Mouse (Mus musculus): ENCODE data around the gene Ttyh2. TPM values are rescaled to one million over a fixed set of nuclear protein-coding genes. Genes with fewer than 3 reads are reported as not detected.

Ttyh2 gene
- polyA plus RNA-seq, 1 experiment from 2014 or later, result 28.0 TPM

DNA sequence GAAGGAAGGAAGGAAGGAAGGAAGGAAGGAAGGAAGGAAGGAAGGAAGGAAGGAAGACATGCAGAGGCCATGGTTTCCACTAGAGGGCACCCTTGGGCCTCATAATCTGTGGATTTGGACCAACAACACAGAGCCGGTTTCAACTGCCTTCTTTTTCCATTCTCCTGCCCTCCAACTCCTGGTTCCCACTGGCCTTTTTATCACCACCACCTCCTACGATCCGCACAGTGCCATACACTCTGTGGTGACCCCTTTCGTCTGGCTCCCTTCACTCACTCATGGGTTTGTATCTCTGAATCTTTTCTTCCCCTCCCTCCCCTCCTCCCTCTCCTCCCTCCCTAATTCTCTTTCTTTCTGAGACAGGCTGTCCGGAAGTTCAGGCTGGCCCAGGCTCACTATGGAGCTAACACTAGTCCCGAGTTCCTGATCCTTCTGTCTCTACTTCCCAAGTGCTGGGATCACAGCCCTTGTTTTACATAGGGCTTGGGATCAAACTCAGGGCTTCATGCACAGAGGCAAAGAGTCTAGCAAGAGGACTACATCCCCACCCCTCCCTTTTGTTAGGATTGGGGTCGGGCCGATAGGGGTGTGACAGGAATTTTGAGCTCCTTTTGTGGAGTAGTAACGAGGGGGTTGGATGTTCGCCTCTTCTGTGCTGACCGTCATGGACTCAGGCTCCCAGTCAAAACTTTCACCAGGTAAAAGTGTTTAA lies 61.8 kb downstream of the Ttyh2 start:
- no peak overlapping the region for H3K9ac ChIP-seq (replicated peaks; ENCODE audit: low read depth, low read length)
- 20% methylated on average over 11 of the region's 11 CpGs for WGBS
- H3K4me3 ChIP-seq (ENCODE audit: low read depth, low read length), result no peak overlapping the region
- ATAC-seq (ENCODE audit: low read depth), result no peak; the same call in 1 of the 2 replicates
- H3K36me3 ChIP-seq (ENCODE audit: control insufficient read depth, insufficient read depth, low read length), result no peaks in the 10 kb centered on the region
- no peak overlapping the region; the same call in 1 of the 2 replicates for H3K27ac ChIP-seq (ENCODE audit: low read depth, low read length)
- no peaks in the 10 kb centered on the region for H3K9me3 ChIP-seq (ENCODE audit: control insufficient read depth, low read length)
- no peaks in the 10 kb centered on the region for H3K27me3 ChIP-seq (ENCODE audit: control insufficient read depth, insufficient read depth, low read length)
- no peak overlapping the region for H3K4me2 ChIP-seq (ENCODE audit: low read depth, low read length)
- H3K4me1 ChIP-seq (ENCODE audit: control insufficient read depth, insufficient read depth, low read length), result peaks cover 6% of the 10 kb centered on the region; the same call in 1 of the 2 replicates

DNA sequence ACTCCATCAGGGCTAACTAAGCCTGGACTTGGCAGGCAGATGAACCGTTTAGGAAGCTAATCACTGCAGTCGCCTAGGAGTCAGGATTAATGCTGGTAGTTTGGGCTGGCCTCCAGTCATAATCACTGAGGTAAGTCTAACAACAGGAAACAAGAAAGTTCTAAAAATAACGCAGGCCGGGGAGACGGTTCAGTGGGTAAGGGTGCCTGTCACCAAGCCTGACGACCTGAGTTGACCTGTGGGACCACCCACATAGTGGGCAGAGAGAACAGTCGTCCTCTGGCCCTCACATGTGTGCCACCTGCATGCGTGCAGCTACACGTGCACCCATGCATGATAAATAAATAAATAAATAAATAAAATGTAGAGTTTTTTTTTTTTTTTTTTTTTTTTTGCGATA lies 65.4 kb downstream of the Ttyh2 start:
- no peak for ATAC-seq (ENCODE audit: low read depth)
- H3K4me1 ChIP-seq (ENCODE audit: control insufficient read depth, insufficient read depth, low read length), result peaks cover 6% of the 10 kb centered on the region; the same call in 1 of the 2 replicates
- H3K36me3 ChIP-seq (ENCODE audit: control insufficient read depth, insufficient read depth, low read length), result no peaks in the 10 kb centered on the region
- H3K9ac ChIP-seq (replicated peaks; ENCODE audit: low read depth, low read length), result no peak overlapping the region
- H3K27me3 ChIP-seq (ENCODE audit: control insufficient read depth, insufficient read depth, low read length), result no peaks in the 10 kb centered on the region
- WGBS, result 27% methylated on average over 10 of the region's 10 CpGs
- H3K4me3 ChIP-seq (ENCODE audit: low read depth, low read length), result no peak overlapping the region
- H3K27ac ChIP-seq (ENCODE audit: low read depth, low read length), result no peak overlapping the region
- no peaks in the 10 kb centered on the region for H3K9me3 ChIP-seq (ENCODE audit: control insufficient read depth, low read length)
- H3K4me2 ChIP-seq (ENCODE audit: low read depth, low read length), result no peak overlapping the region

DNA sequence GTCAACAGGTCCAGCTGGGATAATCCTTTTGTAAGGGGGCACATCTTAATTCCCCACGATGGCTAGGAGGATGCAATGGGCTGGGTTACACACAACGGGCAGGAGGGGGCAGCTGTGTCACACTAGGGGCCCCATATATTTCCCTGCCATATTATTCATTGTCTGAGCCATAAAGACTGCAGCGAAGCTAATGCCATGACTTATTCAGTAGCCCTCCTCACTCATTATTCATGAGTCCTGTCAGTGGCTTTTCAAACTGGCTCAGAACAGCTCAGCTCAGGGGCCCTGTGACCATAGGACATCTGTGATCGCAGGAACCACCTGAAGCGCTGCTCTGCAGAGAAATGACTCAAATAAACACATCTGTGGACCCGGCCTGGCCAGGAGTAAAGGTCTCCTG lies 66.2 kb downstream of the Ttyh2 start:
- 5% methylated on average over 6 of the region's 6 CpGs for WGBS
- H3K36me3 ChIP-seq (ENCODE audit: control insufficient read depth, insufficient read depth, low read length), result no peaks in the 10 kb centered on the region
- H3K9me3 ChIP-seq (ENCODE audit: control insufficient read depth, low read length), result no peaks in the 10 kb centered on the region
- no peak overlapping the region for H3K27ac ChIP-seq (ENCODE audit: low read depth, low read length)
- no peak overlapping the region for H3K9ac ChIP-seq (replicated peaks; ENCODE audit: low read depth, low read length)
- ATAC-seq (ENCODE audit: low read depth), result no peak
- peaks cover 6% of the 10 kb centered on the region; the same call in 1 of the 2 replicates for H3K4me1 ChIP-seq (ENCODE audit: control insufficient read depth, insufficient read depth, low read length)
- no peaks in the 10 kb centered on the region for H3K27me3 ChIP-seq (ENCODE audit: control insufficient read depth, insufficient read depth, low read length)
- no peak overlapping the region for H3K4me3 ChIP-seq (ENCODE audit: low read depth, low read length)
- no peak overlapping the region for H3K4me2 ChIP-seq (ENCODE audit: low read depth, low read length)

GRCm38 (mm10) chr11:114745134-114745533 lies 69.9 kb downstream of the Ttyh2 start:
- no peaks in the 10 kb centered on the region for H3K9me3 ChIP-seq (ENCODE audit: control insufficient read depth, low read length)
- peaks cover 6% of the 10 kb centered on the region; the same call in 1 of the 2 replicates for H3K4me1 ChIP-seq (ENCODE audit: control insufficient read depth, insufficient read depth, low read length)
- WGBS, result 2% methylated on average over 12 of the region's 12 CpGs
- no peak overlapping the region for H3K4me3 ChIP-seq (ENCODE audit: low read depth, low read length)
- no peaks in the 10 kb centered on the region for H3K27me3 ChIP-seq (ENCODE audit: control insufficient read depth, insufficient read depth, low read length)
- H3K27ac ChIP-seq (ENCODE audit: low read depth, low read length), result no peak overlapping the region
- no peaks in the 10 kb centered on the region for H3K36me3 ChIP-seq (ENCODE audit: control insufficient read depth, insufficient read depth, low read length)
- H3K9ac ChIP-seq (replicated peaks; ENCODE audit: low read depth, low read length), result no peak overlapping the region
- peak overlapping the region; percentile 19; the same call in 1 of the 2 replicates for H3K4me2 ChIP-seq (ENCODE audit: low read depth, low read length)
- peak; percentile 81 for ATAC-seq (ENCODE audit: low read depth)

- Histone ChIP-seq H3K27me3 (ENCODE audit: control insufficient read depth, insufficient read depth, low read length) (no peaks in the 10 kb centered on the region), H3K27ac (ENCODE audit: low read depth, low read length) (no peak overlapping the region), H3K36me3 (ENCODE audit: control insufficient read depth, insufficient read depth, low read length) (no peaks in the 10 kb centered on the region), H3K9ac (replicated peaks; ENCODE audit: low read depth, low read length) (no peak overlapping the region), H3K4me1 (ENCODE audit: control insufficient read depth, insufficient read depth, low read length) (no peaks in the 10 kb centered on the region), H3K9me3 (ENCODE audit: control insufficient read depth, low read length) (no peaks in the 10 kb centered on the region), H3K4me3 (ENCODE audit: low read depth, low read length) (no peak overlapping the region), H3K4me2 (ENCODE audit: low read depth, low read length) (no peak overlapping the region)
- no peak for ATAC-seq (ENCODE audit: low read depth)
- 69% methylated on average over 12 of the region's 12 CpGs for WGBS
These were observed 72.4 kb downstream of the Ttyh2 start for GRCm38 (mm10) chr11:114747564-114748138.

DNA sequence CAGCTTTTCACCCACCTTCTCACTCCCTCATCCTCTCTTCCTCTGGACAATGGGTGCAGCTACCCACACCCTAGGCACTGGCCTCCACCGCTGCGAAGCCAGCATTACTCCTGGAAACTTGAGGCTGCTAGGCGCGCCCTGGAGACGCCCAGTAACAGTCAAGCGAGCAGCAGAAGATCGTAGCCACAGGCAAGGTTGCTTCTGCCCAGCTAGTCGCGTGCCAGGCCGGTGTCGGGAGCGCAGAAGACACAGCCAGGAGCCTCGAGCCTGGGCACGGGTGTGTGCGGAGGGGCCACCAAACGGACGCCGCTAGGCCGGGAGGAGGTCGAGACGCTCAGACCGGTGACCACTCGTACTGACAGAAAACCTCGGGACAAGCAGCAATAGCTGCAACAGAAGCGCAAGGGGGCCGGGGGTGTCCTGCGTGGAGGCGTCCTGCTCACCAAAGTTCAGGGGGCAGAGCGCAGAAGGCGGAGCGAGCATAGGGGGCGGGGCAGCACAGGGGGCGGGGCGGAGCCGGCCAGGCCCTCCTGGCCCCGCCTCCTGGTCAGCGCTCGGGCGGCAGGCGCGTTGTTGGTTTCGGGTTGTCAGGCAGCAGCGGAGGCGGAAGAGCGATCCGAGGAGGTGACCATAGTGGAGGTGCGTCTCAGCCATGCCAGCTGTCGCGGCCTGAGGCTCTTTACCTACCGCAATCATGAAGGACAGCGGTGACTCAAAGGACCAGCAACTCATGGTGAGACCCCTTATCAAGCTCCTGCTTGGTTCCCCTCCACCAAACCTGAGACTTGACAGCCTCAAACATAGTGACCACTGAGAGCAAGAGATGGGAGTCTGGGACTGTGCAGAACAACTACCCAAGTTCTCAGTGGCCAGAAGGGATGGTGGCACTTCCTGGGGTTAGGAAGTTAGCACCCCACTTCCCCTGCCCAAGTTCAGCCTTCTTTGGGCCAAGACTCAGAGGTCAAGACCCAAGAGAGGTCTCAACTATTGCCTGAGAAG lies 89.9 kb downstream of the Ttyh2 start, which contains the start of gene Kif19a:
Kif19a (plus strand) TSS at position 569 of the 999 bp plus-strand sequence.
- peak within 1 kb of the TSS; percentile 36 for H3K4me3 ChIP-seq (ENCODE audit: low read depth, low read length)
- H3K36me3 ChIP-seq (ENCODE audit: control insufficient read depth, insufficient read depth, low read length), result no peaks in the 10 kb centered on the region
- H3K9me3 ChIP-seq (ENCODE audit: control insufficient read depth, low read length), result no peaks in the 10 kb centered on the region
- ATAC-seq (ENCODE audit: low read depth), result peak; percentile 34
- 3% methylated on average over 49 of the region's 51 CpGs for WGBS
- no peaks in the 10 kb centered on the region for H3K4me1 ChIP-seq (ENCODE audit: control insufficient read depth, insufficient read depth, low read length)
- H3K27ac ChIP-seq (ENCODE audit: low read depth, low read length), result no peak within 1 kb of the TSS
- H3K27me3 ChIP-seq (ENCODE audit: control insufficient read depth, insufficient read depth, low read length), result peaks cover 3% of the 10 kb centered on the region; the same call in 1 of the 2 replicates
- peak within 1 kb of the TSS; percentile 74 for H3K4me2 ChIP-seq (ENCODE audit: low read depth, low read length)
- H3K9ac ChIP-seq (replicated peaks; ENCODE audit: low read depth, low read length), result no peak within 1 kb of the TSS; the same call in 1 of the 2 replicates

- no peak overlapping the region for H3K4me3 ChIP-seq (ENCODE audit: low read depth, low read length)
- no peaks in the 10 kb centered on the region for H3K4me1 ChIP-seq (ENCODE audit: control insufficient read depth, insufficient read depth, low read length)
- no peak overlapping the region for H3K9ac ChIP-seq (replicated peaks; ENCODE audit: low read depth, low read length)
- ATAC-seq (ENCODE audit: low read depth), result peak; percentile 58; the same call in 1 of the 2 replicates
- H3K4me2 ChIP-seq (ENCODE audit: low read depth, low read length), result no peak overlapping the region
- peaks cover 3% of the 10 kb centered on the region; the same call in 1 of the 2 replicates for H3K27me3 ChIP-seq (ENCODE audit: control insufficient read depth, insufficient read depth, low read length)
- no peaks in the 10 kb centered on the region for H3K9me3 ChIP-seq (ENCODE audit: control insufficient read depth, low read length)
- H3K36me3 ChIP-seq (ENCODE audit: control insufficient read depth, insufficient read depth, low read length), result no peaks in the 10 kb centered on the region
- 37% methylated on average over 6 of the region's 6 CpGs for WGBS
- H3K27ac ChIP-seq (ENCODE audit: low read depth, low read length), result no peak overlapping the region
These were observed 94.7 kb downstream of the Ttyh2 start for GRCm38 (mm10) chr11:114769911-114770310.
